Mouse (Mus musculus) urinary bladder, postnatal 25 days (tissue): ENCODE data around the gene Epha3.

Source experiments
- DNase-seq: peaks from one replicate; pipeline ENCODE4 v3.0.0; 2022; ENCODE audit warnings: low spot score

The Epha3 gene

GRCm38 (mm10) chr16:63783544-63783943 lies 80.4 kb downstream of the Epha3 start:
- no peak for DNase-seq

GRCm38 (mm10) chr16:63782101-63782500 lies 81.9 kb downstream of the Epha3 start:
- DNase-seq = no peak

- no peak for DNase-seq
Measured at GRCm38 (mm10) chr16:63780151-63780550, 83.8 kb downstream of the Epha3 start.

GRCm38 (mm10) chr16:63777811-63778210 lies 86.2 kb downstream of the Epha3 start:
- no peak for DNase-seq

DNA sequence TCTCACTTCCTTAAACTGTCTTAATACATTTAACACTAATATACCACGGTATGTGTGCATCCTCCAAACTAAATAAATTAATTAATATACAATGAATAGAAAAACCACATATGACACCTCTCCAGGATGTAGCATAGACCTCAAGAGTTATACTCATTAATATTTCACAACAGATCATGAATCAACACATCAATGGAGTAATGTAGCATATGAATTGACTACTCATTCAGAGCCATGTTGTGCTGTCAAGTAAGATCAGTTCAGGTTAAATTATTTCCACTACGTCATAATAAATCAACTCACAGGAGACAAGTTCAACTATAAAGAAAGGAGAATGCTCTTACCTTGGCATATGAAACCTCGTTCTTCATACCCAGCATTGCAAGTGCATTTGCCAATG lies 91.4 kb downstream of the Epha3 start:
- DNase-seq = no peak

DNA sequence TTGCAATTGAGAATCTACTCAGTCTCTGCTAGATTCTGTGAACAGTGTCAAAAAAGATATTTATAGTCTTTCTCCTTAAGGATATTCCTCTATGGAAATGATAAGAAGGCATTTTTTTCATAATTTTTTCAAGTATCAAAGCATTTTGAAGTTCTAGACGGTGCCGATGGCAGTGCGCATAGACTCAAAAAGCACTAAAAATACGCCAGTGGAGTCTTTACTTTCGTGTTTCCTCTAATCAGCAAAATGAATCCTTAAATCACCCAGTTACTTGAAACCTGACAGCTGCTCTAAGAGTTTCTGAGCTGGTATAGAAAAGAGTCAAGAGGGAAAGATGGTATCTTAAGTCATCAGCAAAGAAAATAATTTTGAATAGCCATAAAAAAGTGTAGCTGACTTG lies 96.4 kb downstream of the Epha3 start:
- DNase-seq = no peak

DNA sequence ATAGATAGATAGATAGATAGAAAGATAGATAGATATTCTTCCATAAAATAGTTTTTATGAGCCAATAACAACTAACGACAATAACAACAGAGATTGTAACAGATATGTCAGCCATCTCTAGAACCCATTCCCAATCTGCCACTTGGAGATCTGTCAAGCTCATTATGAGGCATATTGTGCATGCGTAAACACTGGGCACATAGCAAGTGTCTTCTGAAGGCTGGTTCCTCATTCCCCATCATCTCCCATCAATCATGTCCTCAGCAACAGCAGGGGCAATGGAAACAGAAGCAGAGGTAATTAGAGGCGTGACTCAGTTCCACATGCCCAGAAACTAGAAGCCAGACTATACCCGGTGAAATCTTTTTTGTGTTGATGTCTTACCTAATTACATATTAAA lies 102.8 kb downstream of the Epha3 start:
- no peak for DNase-seq

- DNase-seq = no peak
Measured at GRCm38 (mm10) chr16:63760112-63760511, 103.9 kb downstream of the Epha3 start.

DNA sequence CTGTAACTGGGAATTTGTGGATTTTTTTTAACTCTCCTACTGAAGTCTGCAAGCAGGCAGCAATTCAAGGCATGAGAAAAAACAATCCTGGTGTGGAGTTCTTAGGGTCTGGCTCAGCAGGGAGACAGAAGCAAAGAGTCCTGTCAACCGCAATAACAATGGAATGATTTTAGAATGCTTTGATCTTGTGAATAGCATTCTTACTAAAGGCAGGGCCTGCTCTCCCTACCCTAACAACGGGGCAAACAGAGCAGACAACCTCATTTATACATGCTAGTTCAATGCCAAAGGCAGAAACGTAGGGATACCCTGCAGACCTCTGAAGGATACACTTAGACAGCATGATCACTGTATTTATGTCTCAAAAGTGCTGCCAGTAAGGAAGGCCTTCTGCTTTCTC lies 110.9 kb downstream of the Epha3 start:
- no peak for DNase-seq

- no peak for DNase-seq
Measured at GRCm38 (mm10) chr16:63747817-63748216, 116.2 kb downstream of the Epha3 start.

DNA sequence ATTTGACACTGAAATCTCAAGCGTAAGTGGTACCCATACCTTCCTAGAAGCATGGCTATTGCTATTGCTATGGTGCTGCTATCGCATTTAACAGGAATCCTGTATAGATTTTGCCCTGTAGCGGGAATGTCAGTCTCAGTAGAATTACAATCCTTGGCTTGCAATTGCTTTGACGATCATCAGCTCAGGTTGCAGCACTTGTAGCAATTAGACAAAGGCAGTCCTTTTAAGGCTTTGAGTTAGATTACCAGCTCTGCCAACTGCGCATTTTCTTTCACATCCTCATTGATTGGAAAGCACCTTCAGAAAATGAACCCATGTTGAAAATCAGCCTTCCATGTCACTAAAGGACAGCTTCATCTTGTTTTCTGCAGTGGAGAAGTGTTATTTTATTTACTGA lies 118.5 kb downstream of the Epha3 start:
- DNase-seq = no peak

- DNase-seq = no peak
Measured at GRCm38 (mm10) chr16:63743208-63743854, 120.6 kb downstream of the Epha3 start.

GRCm38 (mm10) chr16:63719235-63719634 lies 144.7 kb downstream of the Epha3 start:
- no peak for DNase-seq

GRCm38 (mm10) chr16:63717317-63717716 lies 146.7 kb downstream of the Epha3 start:
- DNase-seq = no peak

DNA sequence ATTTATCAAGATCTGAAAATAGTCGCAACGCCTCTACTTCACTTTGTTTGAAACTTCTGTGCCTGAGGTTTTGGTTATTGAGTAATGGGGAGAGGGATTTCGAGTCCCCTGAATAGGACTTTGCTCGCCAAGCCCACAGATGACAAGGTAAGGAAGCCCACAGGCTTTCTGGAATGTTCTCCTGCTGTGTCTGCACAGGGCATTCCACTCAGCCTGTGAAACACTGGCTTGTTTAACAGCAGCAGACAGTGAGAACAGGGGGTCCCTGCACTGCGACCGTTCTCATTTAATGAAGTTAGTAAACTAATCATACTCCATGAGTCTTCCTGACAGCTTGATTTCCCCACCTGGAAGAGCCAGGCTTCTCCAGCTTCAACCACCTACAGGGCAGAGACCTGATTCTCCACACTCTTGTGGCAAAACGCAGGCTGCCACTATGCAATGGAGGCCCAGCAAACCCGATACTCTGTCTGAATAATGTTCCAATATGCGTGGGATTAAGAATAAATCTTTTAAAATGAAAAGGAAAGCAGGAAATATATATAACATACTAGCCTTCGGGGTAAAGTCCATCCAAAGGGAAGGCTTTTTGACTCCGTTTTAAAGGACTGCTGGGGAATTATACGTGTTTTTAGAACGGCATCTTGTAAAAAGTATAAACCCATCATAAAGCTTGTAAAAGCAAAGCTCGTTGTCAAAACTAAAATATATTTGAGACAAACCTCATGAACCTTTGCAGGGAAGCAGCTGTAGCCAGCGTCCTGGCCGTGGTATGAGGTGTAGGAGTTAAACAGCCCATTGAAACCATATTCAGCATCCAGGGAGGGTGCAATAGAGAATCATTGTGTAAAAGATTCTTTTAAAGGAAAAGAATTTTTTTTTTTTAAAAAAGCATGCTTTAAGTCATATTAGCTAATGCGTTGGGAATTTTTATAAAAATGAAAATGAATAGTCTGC lies 156.8 kb downstream of the Epha3 start:
- no peak for DNase-seq

DNA sequence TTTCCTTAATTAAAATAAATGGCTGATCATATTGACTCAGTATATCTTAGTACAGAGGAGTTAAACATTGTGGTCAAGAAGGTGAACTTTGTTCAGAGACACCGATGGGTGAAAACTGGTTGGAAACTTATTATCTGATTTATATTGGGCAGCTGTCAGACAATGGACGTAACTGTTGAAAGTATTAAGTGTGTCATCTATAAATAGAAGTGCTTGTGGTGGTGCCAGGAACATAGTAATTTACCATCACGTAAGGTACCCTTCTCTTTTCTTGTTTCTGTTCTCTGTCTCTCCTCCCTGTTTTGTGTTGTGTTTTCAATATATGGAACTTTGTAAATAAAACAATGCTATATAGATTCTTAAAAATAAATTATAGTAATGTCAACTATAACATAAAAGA lies 174.6 kb downstream of the Epha3 start:
- no peak for DNase-seq

GRCm38 (mm10) chr16:63684211-63684610 lies 179.8 kb downstream of the Epha3 start:
- no peak for DNase-seq

GRCm38 (mm10) chr16:63674426-63674825 lies 189.5 kb downstream of the Epha3 start:
- no peak for DNase-seq

GRCm38 (mm10) chr16:63673236-63673840 lies 190.6 kb downstream of the Epha3 start:
- no peak for DNase-seq

- DNase-seq = no peak
Measured at GRCm38 (mm10) chr16:63665897-63666464, 198.0 kb downstream of the Epha3 start.

DNA sequence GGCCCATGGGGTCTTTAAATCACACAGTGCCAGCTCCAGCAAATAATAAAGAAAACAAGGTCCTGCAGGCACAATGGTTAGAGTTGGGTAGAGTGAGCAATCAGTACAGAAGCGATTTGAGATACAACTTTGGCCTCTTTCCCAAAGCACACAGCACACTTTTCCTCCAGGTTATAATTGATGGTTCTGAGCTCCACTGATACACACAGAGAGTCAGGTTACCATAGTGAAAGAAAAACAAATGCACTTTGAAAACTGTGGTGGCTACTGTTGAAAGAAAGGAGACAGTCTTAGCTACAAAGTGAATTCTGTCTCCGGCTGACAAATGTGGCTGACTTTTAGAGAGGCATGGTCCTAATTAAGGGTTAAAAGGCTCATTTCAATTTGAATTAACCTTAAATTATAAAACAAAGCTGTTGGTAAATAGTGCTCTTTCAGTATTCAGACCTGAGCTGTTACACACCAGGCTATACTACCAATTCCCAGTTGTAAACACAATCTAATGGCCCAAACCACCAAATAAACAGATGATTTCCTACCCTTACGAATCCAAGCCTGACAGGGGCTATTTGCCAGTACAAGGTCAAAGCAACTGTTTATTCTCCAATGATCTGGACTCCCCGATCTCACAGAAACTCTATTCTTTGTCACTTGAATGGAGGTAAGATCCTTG lies 205.5 kb downstream of the Epha3 start:
- DNase-seq = no peak

- DNase-seq = no peak
Measured at GRCm38 (mm10) chr16:63657743-63658142, 206.2 kb downstream of the Epha3 start.
